Mouse (Mus musculus) yolk sac, embryonic 10.5 days (tissue): ENCODE results near the gene Gemin4.

Experiments
- DNase-seq: peaks from one replicate; pipeline ENCODE4 v3.0.0-alpha.2; 2017; ENCODE audit warnings: low spot score

The Gemin4 gene

GRCm38 (mm10) chr11:76217390-76217800 lies at the start of gene Gemin4, which contains the start of gene Dbil5:
Gene Gemin4, minus strand, starts transcription at chr11:76217664.
Gene Dbil5, plus strand, starts transcription at chr11:76217608.
- peak; percentile 94 for DNase-seq

DNA sequence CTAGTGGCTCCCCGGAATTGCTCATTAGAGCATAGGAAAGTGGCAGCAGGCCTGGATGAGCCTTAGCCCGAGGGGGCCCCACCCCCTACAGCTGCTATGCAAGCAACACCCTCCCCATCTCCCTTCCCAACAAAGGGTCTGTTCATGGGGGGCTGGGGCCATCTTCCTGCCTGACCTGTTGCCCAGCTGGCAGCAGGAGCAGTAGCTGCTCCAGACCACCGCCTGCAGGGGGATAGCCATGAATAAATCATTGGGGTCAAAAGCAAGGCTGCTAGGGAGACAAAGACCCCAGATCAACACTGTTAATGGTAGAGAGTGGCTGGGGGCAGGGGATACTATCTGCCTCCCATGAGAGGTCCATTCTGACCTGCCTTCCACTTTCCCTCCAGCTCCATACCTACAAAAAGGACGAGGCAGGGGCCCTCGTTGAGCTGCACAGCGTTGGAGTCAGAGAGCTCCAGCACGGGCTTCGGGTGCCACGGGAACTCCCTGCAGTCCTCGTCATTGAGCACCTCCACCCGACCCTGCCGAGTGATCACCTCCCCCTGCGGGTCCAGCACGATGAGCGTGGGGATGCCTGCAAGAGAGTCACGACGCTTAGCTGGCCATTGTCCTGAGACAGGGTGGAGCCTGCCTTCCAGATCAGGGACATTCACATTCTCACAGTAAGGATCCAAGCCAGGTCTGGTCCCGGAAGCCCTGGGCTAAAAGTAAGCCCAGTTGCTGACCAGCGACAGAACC lies 45.3 kb upstream of the Gemin4 start:
- DNase-seq, result no peak

DNA sequence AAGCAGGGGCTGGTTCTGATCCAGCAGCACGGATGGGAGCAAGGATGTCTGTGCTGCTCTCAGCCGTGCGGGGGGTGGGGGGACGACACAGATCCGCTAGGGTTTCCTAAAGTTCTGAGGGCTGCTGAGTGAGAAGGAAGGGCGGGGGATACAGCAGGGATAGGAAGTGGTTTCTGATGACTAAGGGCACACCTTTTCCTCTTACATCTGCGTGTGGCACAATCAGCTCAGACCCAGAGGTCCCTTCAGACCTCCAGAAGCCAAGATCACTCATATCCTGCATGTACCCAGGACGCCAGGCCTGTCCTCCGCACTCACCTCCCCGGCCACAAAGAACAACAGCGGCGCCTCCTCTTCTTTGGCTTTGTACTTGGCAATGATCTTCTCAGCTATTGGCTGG lies 43.8 kb upstream of the Gemin4 start:
- DNase-seq, result no peak

GRCm38 (mm10) chr11:76260208-76261050 lies 43.0 kb upstream of the Gemin4 start:
- no peak for DNase-seq

DNA sequence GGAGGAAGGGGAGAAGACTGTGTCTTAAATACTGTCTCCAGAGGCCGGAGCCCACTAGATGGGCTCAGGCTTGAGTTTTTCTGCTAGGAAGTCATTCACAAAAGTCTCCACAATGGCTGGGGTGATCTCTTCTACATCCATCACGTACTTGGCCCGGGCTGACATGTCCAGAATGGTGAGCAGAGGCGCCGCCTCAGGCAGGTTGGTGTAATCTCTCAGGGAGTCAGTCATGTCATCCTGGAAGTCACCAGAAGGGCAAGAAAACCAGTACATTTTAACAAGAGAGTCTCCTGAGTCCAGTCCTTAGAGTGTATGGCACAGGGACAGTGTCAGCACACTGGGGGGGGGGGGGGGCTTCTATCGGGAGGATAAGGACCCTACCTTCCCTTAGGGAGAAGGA lies 41.0 kb upstream of the Gemin4 start:
- DNase-seq, result no peak

- no peak for DNase-seq
Observed at GRCm38 (mm10) chr11:76257386-76257785, 39.9 kb upstream of the Gemin4 start.

- DNase-seq, result no peak
Observed at GRCm38 (mm10) chr11:76256129-76256528, 38.7 kb upstream of the Gemin4 start.

GRCm38 (mm10) chr11:76255431-76256001 lies 38.1 kb upstream of the Gemin4 start:
- no peak for DNase-seq

DNA sequence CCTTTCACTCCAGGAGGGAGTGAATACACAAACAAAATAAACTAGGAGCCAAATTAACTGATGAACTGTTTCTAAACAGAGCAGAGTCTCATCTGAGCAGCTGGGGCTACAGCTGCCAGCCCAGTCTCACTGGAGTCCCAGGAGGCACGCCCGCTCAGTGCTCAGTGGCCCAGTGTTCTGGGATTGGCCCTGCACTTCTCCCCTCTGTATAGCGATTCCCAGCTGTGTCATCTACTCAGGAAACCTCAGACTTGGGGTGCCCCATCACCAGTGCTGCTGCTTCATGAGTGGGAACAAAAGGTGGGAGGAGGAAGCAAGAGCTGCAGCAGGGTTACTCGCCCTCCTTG lies 36.4 kb upstream of the Gemin4 start:
- no peak for DNase-seq

DNA sequence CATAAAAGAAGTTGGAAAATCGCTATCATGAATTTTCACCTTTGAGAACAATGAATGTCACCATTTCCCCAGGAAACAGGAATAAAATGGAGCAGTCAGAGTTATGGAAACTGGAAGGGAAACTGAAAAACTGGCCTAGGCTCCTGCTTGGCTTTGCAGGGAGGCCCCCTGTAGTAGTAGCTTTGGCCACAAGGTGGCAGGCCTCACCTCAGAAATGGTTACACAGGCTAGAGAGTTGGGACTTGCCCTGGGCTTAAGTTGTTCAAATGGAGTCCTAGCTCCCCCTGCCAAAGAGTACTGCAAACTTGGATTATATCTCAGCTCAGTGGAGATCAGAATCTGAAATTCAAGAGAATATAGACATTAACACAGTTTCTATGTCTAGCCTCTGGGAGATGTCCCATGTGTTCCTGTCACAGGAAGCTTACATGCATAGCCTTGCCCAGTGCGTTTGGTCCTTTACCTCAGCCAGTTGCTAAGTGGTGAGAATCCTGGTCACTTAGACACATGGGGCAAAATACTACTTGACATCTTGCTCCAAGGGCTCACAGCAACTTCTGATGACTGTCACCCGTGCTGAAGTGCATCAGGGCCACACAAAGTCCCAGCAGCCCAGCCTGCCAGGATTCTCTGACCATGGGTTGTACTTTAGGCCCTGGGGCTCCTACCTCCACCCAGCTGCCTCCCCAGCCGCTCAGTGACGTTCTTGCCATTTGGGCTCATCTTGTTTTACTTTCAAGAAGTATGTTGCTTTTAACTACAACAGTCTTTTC lies 35.9 kb upstream of the Gemin4 start:
- peak; percentile 74 for DNase-seq

GRCm38 (mm10) chr11:76252036-76252435 lies 34.6 kb upstream of the Gemin4 start:
- no peak for DNase-seq

DNA sequence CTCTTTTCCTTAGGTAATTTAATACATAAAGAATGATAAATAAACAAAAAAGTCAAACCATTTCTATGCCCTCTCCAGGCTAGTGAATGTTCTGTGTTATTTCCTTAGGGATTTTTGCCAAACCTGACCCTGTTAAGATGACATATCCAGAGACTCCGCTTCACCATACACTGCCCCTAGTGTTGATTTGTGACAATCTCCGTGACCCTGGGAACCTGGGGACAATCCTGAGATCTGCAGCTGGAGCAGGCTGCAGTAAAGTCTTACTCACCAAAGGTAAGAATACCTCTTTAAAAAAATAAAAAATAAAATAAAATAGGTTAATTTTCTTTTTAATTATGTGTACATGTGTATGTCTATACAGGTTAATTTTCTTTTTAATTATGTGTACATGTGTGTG lies 29.8 kb upstream of the Gemin4 start:
- no peak for DNase-seq

DNA sequence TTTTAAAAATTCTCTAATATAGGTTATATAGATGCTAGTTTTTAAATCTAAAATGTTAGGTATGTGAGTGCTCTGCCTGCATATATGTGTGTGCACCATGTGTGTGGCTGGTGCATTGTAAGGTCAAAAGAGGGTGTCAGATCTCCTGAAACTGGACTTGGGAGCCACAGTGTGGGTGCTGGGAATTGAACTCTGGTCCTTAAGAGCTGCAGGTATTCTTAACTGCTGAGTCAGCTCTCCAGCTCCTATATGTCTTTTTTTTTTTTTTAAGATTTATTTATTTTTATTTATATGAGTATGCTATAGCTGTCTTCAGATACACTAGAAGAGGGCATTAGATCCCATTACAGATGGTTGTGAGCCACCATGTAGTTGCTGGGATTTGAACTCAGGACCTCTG lies 29.0 kb upstream of the Gemin4 start:
- no peak for DNase-seq

GRCm38 (mm10) chr11:76243811-76244546 lies 26.5 kb upstream of the Gemin4 start:
- no peak for DNase-seq

- DNase-seq, result peak; percentile 88
Observed at GRCm38 (mm10) chr11:76242901-76243810, 25.7 kb upstream of the Gemin4 start, which contains the start of the genes Mrm3 and Glod4. Gene Mrm3, plus strand, starts transcription at chr11:76243715. Gene Glod4, minus strand, starts transcription at chr11:76243725.

GRCm38 (mm10) chr11:76239750-76240149 lies 22.3 kb upstream of the Gemin4 start:
- DNase-seq, result no peak

- no peak for DNase-seq
Observed at GRCm38 (mm10) chr11:76236136-76236535, 18.7 kb upstream of the Gemin4 start.

- DNase-seq, result no peak
Observed at GRCm38 (mm10) chr11:76225051-76225450, 7.6 kb upstream of the Gemin4 start.

GRCm38 (mm10) chr11:76224631-76225030 lies 7.2 kb upstream of the Gemin4 start:
- DNase-seq, result no peak

GRCm38 (mm10) chr11:76216681-76217389 lies 629 bp downstream of the Gemin4 start:
- no peak for DNase-seq
